Mouse (Mus musculus): Measurements from ENCODE around the gene Zfp874b. TPM values are rescaled to one million over a fixed set of nuclear protein-coding genes. Genes with fewer than 3 reads are reported as not detected.

Zfp874b gene
- 1.2 and 1.9 TPM in 2 replicates for polyA plus RNA-seq (2014; fragmentation: Nextera tagmentation; extraction: Ambion mirVana)

DNA sequence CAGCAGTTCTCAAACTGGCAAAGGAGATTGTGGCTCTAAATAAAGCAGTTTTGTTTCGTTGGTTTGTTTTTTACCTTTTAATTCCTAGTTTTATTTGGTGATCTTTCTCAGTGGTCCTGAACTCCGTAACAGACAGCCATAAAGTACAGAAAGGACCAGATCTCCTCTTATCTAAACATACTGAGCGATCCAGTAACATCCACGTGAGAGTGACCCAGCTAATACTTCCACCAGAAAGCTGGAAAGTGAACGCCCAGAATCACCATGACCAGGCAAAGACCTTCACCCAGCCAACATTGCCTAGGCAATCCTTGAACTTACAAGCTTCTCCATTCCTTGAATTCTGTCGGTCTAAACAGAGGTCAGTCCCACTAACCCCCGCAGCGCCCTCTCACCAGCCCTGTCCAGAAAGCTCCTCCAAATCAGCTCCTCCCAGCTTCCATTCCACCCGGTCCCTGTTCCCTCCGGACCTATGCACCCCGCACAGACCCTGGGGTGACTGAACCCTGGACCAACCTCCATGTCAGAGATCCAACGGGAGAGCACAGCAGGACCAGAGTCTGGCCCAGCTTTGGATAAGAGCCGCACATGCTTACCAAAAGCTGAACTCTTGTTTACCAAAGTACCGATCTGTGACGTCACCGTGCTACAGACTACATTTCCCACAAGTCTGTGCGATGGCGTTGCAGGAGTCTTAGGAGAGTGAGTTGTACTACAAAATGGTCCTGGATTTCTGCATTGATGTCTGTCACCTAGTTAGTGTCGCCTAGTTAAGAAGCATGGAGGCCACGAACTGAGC is at the start of gene Zfp874b:
Gene Zfp874b (minus strand): TSS at position 634 of the 799 bp plus-strand sequence.
- DNase-seq (ENCODE audit: low spot score, missing footprints) (peak; percentile 99), ATAC-seq (ENCODE audit: low FRiP score) (peak; percentile 95)
- 6% methylated on average over 20 of the region's 20 CpGs for WGBS
- no peaks in the 10 kb centered on the region for H3K9me3 ChIP-seq (ENCODE audit: control insufficient read depth, low read length)
- peak within 1 kb of the TSS; percentile 52 for H3K4me2 ChIP-seq
- H3K9ac ChIP-seq (ENCODE audit: low read length) = peak within 1 kb of the TSS; percentile 59
- peaks cover 2% of the 10 kb centered on the region; the same call in 1 of the 2 replicates for H3K36me3 ChIP-seq (ENCODE audit: control insufficient read depth, insufficient read depth, low read length)
- no peaks in the 10 kb centered on the region for H3K4me1 ChIP-seq (ENCODE audit: control insufficient read depth, insufficient read depth, low read length)
- H3K4me3 ChIP-seq (ENCODE audit: low read depth, low read length) = peak within 1 kb of the TSS; percentile 53
- H3K27me3 ChIP-seq (ENCODE audit: control insufficient read depth, insufficient read depth, low read length) = no peaks in the 10 kb centered on the region
- H3K27ac ChIP-seq (ENCODE audit: low read depth, low read length) = no peak within 1 kb of the TSS

DNA sequence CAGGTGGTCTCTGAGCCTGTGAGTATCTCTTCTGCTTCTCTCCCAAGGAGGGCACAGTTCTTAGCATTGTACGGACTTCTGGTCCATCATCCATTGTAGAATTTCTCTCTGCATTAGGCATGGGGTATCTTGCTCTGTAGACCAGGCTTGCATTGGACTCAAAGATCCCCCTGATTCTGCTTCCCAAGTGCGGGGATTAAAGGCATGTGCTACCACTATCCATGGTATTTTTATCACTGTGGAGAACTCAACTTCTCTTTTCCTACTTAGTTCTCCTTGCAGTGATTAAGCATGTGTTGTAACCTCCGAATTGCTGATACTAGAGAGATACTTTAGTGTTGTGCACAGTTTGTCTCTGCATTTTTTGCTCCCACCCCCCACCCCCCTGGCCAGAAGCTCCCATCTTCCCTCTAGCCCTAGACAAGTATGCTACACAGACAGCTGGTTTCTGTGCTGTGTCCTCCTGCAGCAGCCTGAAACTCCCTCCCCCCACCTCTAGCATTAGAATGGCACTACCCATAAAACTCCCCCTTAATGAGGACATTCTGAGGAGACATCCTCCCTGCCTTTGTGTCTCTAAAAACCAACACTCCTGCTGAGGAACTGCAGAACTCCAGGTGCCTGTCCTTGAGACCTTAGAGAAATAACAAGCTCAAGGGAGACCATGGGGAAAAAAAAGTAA is 43.1 kb upstream of the Zfp874b start:
- Histone ChIP-seq H3K27me3 (ENCODE audit: control insufficient read depth, insufficient read depth, low read length) (no peaks in the 10 kb centered on the region), H3K27ac (ENCODE audit: low read depth, low read length) (no peak overlapping the region), H3K36me3 (ENCODE audit: control insufficient read depth, insufficient read depth, low read length) (no peaks in the 10 kb centered on the region), H3K9ac (ENCODE audit: low read length) (no peak overlapping the region), H3K4me1 (ENCODE audit: control insufficient read depth, insufficient read depth, low read length) (peaks cover 8% of the 10 kb centered on the region), H3K4me2 (no peak overlapping the region), H3K4me3 (ENCODE audit: low read depth, low read length) (no peak overlapping the region), H3K9me3 (ENCODE audit: control insufficient read depth, low read length) (no peaks in the 10 kb centered on the region)
- DNase-seq (ENCODE audit: low spot score, missing footprints) (no peak), ATAC-seq (ENCODE audit: low FRiP score) (no peak)
- WGBS = 71% methylated on average over 3 of the region's 3 CpGs

DNA sequence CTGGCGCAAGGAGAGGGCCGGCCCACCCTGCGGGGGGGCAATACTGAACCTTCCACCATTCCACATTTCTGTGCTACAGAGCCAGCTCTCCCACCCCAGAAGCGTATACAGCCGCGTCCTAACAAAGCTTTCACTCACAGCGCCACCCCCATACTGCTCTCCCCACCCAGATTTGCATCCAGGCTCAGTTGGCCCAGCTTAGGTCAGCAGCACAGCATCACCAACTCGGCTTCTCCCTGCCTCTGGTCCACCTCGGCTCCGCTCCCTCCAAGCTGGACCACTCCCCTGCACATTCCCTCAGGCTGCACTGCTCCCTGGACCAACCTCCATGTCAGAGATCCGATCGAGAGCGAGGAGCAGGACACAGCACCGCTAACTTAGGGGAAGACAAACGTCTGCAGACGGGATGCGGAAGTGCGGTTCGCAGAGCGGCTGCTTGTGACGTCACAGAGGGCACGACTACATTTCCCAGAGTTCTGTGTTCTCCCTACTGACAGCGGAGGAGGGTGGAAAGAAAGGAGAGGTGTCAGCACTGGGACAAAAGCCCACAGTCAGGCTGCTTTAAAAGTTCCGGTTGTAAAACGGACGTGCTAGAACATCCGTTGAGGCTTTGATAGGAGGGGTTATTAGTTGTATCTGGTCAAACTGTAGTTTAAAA is 41.8 kb upstream of the Zfp874b start, which contains the start of the genes Gm26965 and Zfp87:
Gene Gm26965 (minus strand): TSS at position 399 of the 658 bp plus-strand sequence.
Gene Zfp87 (minus strand): TSS at position 425 of the 658 bp plus-strand sequence.
- H3K4me2 ChIP-seq = peak within 1 kb of the TSS; percentile 82
- ATAC-seq (ENCODE audit: low FRiP score) (peak; percentile 99), DNase-seq (ENCODE audit: low spot score, missing footprints) (peak; percentile 98)
- H3K4me3 ChIP-seq (ENCODE audit: low read depth, low read length) = peak within 1 kb of the TSS; percentile 87
- peak within 1 kb of the TSS; percentile 86 for H3K9ac ChIP-seq (ENCODE audit: low read length)
- 0 out of 2 replicates have a peak within 1 kb of the TSS, but pooled peaks have one; percentile 20 for H3K27ac ChIP-seq (ENCODE audit: low read depth, low read length)
- WGBS = 0% methylated on average over 27 of the region's 27 CpGs
- peaks cover 8% of the 10 kb centered on the region for H3K4me1 ChIP-seq (ENCODE audit: control insufficient read depth, insufficient read depth, low read length)
- H3K9me3 ChIP-seq (ENCODE audit: control insufficient read depth, low read length) = no peaks in the 10 kb centered on the region
- no peaks in the 10 kb centered on the region; the same call in 1 of the 2 replicates for H3K36me3 ChIP-seq (ENCODE audit: control insufficient read depth, insufficient read depth, low read length)
- H3K27me3 ChIP-seq (ENCODE audit: control insufficient read depth, insufficient read depth, low read length) = no peaks in the 10 kb centered on the region

DNA sequence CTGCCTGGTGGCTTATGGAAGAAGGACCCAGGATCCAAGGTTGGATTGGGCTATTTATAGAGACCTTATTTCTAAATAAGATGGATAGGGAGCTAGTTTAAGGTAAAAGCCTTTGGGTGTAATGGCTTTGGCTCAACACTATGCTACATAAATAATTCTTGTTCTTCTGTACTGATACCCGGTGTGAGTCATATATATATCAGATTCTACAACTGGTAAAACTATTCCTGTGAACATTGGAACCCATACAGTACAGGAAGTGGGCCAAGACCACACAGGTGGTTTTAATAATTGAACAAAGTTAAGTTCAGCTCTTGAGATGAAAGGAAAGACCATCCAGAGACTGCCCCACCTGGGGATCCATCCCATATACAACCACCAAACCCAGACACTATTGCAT is 16.9 kb upstream of the Zfp874b start:
- no peaks in the 10 kb centered on the region for H3K27me3 ChIP-seq (ENCODE audit: control insufficient read depth, insufficient read depth, low read length)
- H3K4me1 ChIP-seq (ENCODE audit: control insufficient read depth, insufficient read depth, low read length) = peaks cover 6% of the 10 kb centered on the region; the same call in 1 of the 2 replicates
- H3K4me2 ChIP-seq = no peak overlapping the region
- no peak overlapping the region for H3K27ac ChIP-seq (ENCODE audit: low read depth, low read length)
- no peak overlapping the region for H3K4me3 ChIP-seq (ENCODE audit: low read depth, low read length)
- ATAC-seq (ENCODE audit: low FRiP score) (0 out of 2 replicates have a peak, but pooled peaks have one; percentile 19), DNase-seq (ENCODE audit: low spot score, missing footprints) (no peak)
- no peaks in the 10 kb centered on the region for H3K9me3 ChIP-seq (ENCODE audit: control insufficient read depth, low read length)
- H3K9ac ChIP-seq (ENCODE audit: low read length) = peak overlapping the region; percentile 80; the same call in 1 of the 2 replicates
- WGBS = 79% methylated on average over 1 of the region's 1 CpGs
- H3K36me3 ChIP-seq (ENCODE audit: control insufficient read depth, insufficient read depth, low read length) = no peaks in the 10 kb centered on the region

DNA sequence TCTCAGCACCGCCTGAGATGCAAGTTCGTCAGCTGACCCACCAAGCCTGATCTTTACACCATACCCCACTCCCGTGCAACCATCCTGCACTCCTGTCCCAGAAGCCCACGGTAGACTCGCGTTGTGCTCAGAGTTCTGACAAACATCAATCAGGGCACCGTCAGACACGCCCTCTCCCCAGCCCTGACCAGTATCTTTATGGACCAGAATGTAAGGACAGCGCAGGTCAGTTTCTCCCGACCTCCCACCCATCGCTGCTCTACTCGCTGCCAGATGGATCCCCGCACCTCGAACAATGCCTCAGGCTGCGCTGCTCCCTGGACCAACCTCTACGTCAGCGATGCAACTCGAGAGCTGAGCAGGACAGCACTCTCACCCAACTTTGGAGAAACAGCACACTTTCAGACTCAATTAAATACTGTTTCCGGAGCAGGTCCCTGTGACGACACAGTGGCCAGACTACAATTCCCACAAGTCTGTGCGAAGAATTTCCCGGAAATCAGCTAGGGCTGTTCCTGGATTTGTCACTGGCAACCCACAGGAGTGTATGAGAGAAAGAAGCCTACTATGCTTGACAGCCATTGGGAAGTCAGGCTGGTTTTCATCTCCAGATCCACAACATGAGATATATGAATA is 16.1 kb upstream of the Zfp874b start, which contains the start of gene Zfp58:
Gene Zfp58 (minus strand): TSS at position 472 of the 636 bp plus-strand sequence.
- no peaks in the 10 kb centered on the region for H3K9me3 ChIP-seq (ENCODE audit: control insufficient read depth, low read length)
- ATAC-seq (ENCODE audit: low FRiP score) = peak; percentile 97
- H3K4me3 ChIP-seq (ENCODE audit: low read depth, low read length) = peak within 1 kb of the TSS; percentile 75
- no peak within 1 kb of the TSS for H3K27ac ChIP-seq (ENCODE audit: low read depth, low read length)
- no peaks in the 10 kb centered on the region for H3K27me3 ChIP-seq (ENCODE audit: control insufficient read depth, insufficient read depth, low read length)
- WGBS = under 1% methylated on average over 22 of the region's 22 CpGs
- peak within 1 kb of the TSS; percentile 80 for H3K9ac ChIP-seq (ENCODE audit: low read length)
- peaks cover 6% of the 10 kb centered on the region; the same call in 1 of the 2 replicates for H3K4me1 ChIP-seq (ENCODE audit: control insufficient read depth, insufficient read depth, low read length)
- peak; percentile 98 for DNase-seq (ENCODE audit: low spot score, missing footprints)
- H3K36me3 ChIP-seq (ENCODE audit: control insufficient read depth, insufficient read depth, low read length) = 0 out of 2 replicates have a peak, but pooled peaks cover under 1% of the 10 kb centered on the region
- peak within 1 kb of the TSS; percentile 79 for H3K4me2 ChIP-seq

DNA sequence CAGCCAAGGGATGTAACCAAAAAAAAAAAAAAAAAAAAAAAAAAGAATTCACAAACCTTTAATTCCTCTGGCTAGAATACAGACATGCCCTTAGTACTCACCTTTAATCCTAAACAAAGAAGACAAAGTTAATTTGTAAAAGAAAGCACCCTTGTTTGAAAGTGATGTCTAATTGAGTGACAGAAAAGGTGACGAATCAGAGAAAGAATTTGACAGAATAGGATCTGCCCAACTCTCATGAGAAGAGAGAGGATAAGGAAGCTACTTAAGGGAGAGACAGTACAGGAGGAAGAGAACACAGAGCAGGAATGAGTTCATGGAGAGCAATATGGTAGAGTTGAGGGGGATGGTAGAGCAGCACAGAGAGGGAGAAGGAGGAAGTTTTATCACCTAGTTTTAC is 11.6 kb upstream of the Zfp874b start:
- 95% methylated on average over 1 of the region's 1 CpGs for WGBS
- Histone ChIP-seq H3K9ac (ENCODE audit: low read length) (no peak overlapping the region), H3K4me2 (no peak overlapping the region), H3K27ac (ENCODE audit: low read depth, low read length) (no peak overlapping the region), H3K36me3 (ENCODE audit: control insufficient read depth, insufficient read depth, low read length) (peaks cover 24% of the 10 kb centered on the region), H3K9me3 (ENCODE audit: control insufficient read depth, low read length) (peaks cover 4% of the 10 kb centered on the region; the same call in 1 of the 2 replicates), H3K4me3 (ENCODE audit: low read depth, low read length) (no peak overlapping the region), H3K4me1 (ENCODE audit: control insufficient read depth, insufficient read depth, low read length) (peaks cover 6% of the 10 kb centered on the region; the same call in 1 of the 2 replicates), H3K27me3 (ENCODE audit: control insufficient read depth, insufficient read depth, low read length) (no peaks in the 10 kb centered on the region)
- ATAC-seq (ENCODE audit: low FRiP score) = no peak
- no peak for DNase-seq (ENCODE audit: low spot score, missing footprints)

DNA sequence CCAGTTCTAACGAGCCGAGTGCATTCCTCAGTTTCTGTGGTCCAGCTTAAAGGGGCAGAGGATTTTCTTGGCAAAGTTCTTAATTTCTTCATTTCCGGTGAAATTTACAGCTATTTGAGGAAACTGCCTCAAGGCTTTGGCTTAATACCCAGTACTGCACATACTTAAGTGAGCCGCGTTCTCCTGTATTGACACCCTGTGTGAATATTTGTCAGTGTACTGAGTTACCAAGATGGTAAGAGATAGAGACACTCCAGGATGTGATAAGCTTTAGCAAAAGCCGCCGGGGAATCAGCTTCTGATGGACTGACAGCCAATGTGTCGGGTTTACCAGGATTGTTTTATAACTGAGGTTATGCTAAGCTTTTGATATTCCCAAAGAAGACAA is 360 bp upstream of the Zfp874b start:
- H3K27ac ChIP-seq (ENCODE audit: low read depth, low read length) = no peak overlapping the region
- 54% methylated on average over 8 of the region's 8 CpGs for WGBS
- H3K4me3 ChIP-seq (ENCODE audit: low read depth, low read length) = peak overlapping the region; percentile 53
- H3K4me2 ChIP-seq = peak overlapping the region; percentile 52
- no peaks in the 10 kb centered on the region for H3K9me3 ChIP-seq (ENCODE audit: control insufficient read depth, low read length)
- peak overlapping the region; percentile 59; the same call in 1 of the 2 replicates for H3K9ac ChIP-seq (ENCODE audit: low read length)
- peak; percentile 65 for ATAC-seq (ENCODE audit: low FRiP score)
- H3K4me1 ChIP-seq (ENCODE audit: control insufficient read depth, insufficient read depth, low read length) = no peaks in the 10 kb centered on the region
- H3K27me3 ChIP-seq (ENCODE audit: control insufficient read depth, insufficient read depth, low read length) = no peaks in the 10 kb centered on the region
- no peak for DNase-seq (ENCODE audit: low spot score, missing footprints)
- H3K36me3 ChIP-seq (ENCODE audit: control insufficient read depth, insufficient read depth, low read length) = peaks cover 2% of the 10 kb centered on the region; the same call in 1 of the 2 replicates

DNA sequence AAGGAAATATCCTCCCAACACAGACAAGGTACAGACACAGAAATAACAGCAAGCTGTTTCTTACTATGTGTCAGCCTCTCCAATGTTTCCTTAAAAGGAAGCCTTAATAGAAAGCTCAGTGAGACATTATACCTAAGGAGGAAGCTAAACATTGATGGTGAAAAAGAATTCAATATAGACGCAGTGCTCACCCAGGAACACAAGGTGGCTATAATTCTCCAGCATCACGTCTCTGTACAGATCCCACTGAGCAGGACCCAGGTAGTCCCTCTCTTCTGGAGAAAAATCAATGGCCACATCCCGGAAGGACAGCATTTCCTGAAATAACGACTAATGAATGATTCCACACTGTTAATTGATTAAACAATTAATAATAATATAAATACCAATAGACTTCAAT is 2.5 kb downstream of the Zfp874b start:
- Histone ChIP-seq H3K27me3 (ENCODE audit: control insufficient read depth, insufficient read depth, low read length) (no peaks in the 10 kb centered on the region), H3K4me3 (ENCODE audit: low read depth, low read length) (no peak overlapping the region), H3K36me3 (ENCODE audit: control insufficient read depth, insufficient read depth, low read length) (no peaks in the 10 kb centered on the region), H3K9ac (ENCODE audit: low read length) (no peak overlapping the region), H3K4me2 (no peak overlapping the region), H3K9me3 (ENCODE audit: control insufficient read depth, low read length) (no peaks in the 10 kb centered on the region), H3K27ac (ENCODE audit: low read depth, low read length) (no peak overlapping the region), H3K4me1 (ENCODE audit: control insufficient read depth, insufficient read depth, low read length) (no peaks in the 10 kb centered on the region)
- ATAC-seq (ENCODE audit: low FRiP score) = no peak
- no peak for DNase-seq (ENCODE audit: low spot score, missing footprints)
- 67% methylated on average over 4 of the region's 4 CpGs for WGBS

Data from midbrain, embryonic 11.5 days (tissue).